Mouse (Mus musculus) MEL (cell line): Measurements from ENCODE around the gene Aifm1. TPM values are rescaled to one million over a fixed set of nuclear protein-coding genes. Genes with fewer than 3 reads are reported as not detected.

ENCODE experiments used
- DNase-seq: peaks from one replicate; pipeline ENCODE4 v3.0.0; 2011; ENCODE audit warnings: low read depth, low spot score
- H3K27ac ChIP-seq: 2 replicates; pipeline ENCODE4 v1.5.1; 2012; ENCODE audit warnings: low read depth, mild to moderate bottlenecking, control low read depth, low read length, moderate library complexity; ENCODE audit not compliant: control insufficient read depth
- H3K27me3 ChIP-seq, 2 experiments: fragments of 150-350 bp in 1 of 2; sonication (generic) in 1 of 2; 2 replicates each; pipeline ENCODE4 v1.6.1; 2012; ENCODE audit warnings: low read length in 2 of 2, mild to moderate bottlenecking in 2 of 2, improper control_type of control experiment in 1 of 2, moderate library complexity in 1 of 2; ENCODE audit not compliant: insufficient read depth in 2 of 2, control insufficient read depth in 1 of 2
- H3K36me3 ChIP-seq, 2 experiments: 2 replicates each; pipeline ENCODE4 v1.6.1; 2012 to 2014; ENCODE audit warnings: low read length in 2 of 2, improper control_type of control experiment in 1 of 2, inconsistent platforms in 1 of 2, mild to moderate bottlenecking in 1 of 2; ENCODE audit not compliant: insufficient read depth in 2 of 2, control insufficient read depth in 1 of 2
- H3K4me1 ChIP-seq, 2 experiments: fragments of 150-350 bp in 1 of 2; sonication (generic) in 1 of 2; 2 replicates each; pipeline ENCODE4 v1.6.1; 2012; ENCODE audit warnings: low read length in 2 of 2, improper control_type of control experiment in 1 of 2, mild to moderate bottlenecking in 1 of 2; ENCODE audit not compliant: insufficient read depth in 2 of 2, control insufficient read depth in 1 of 2
- H3K4me3 ChIP-seq, 2 experiments: fragments of 150-350 bp in 1 of 2; sonication (generic) in 1 of 2; 2 replicates each; pipeline ENCODE4 v1.5.1; 2012; ENCODE audit warnings: low read depth in 2 of 2, low read length in 2 of 2, mild to moderate bottlenecking in 2 of 2, moderate library complexity in 2 of 2, control low read depth in 1 of 2, improper control_type of control experiment in 1 of 2; ENCODE audit not compliant: control insufficient read depth in 1 of 2, insufficient read depth in 1 of 2
- H3K79me2 ChIP-seq: 2 replicates; pipeline ENCODE4 v1.6.1; 2012; ENCODE audit warnings: mild to moderate bottlenecking, low read length, moderate library complexity; ENCODE audit not compliant: control insufficient read depth, poor library complexity, insufficient read depth
- H3K9ac ChIP-seq: 2 replicates; pipeline ENCODE4 v1.6.1; 2012; ENCODE audit warnings: low read depth, mild to moderate bottlenecking, control low read depth, low read length, moderate library complexity; ENCODE audit not compliant: control insufficient read depth, poor library complexity, severe bottlenecking
- H3K9me3 ChIP-seq: fragments of 150-350 bp; sonication (generic); replicated peaks from 2 replicates; pipeline ENCODE4 v1.6.1; 2012; ENCODE audit warnings: mild to moderate bottlenecking, low read length, improper control_type of control experiment, moderate library complexity; ENCODE audit not compliant: insufficient read depth
- BHLHE40 ChIP-seq: IDR thresholded peaks from 2 replicates; pipeline ENCODE4 v1.6.1; 2012; ENCODE audit warnings: low read depth, mild to moderate bottlenecking, inconsistent platforms, low read length, improper control_type of control experiment, borderline replicate concordance
- CHD1 ChIP-seq: IDR thresholded peaks from 2 replicates; pipeline ENCODE4 v1.6.1; 2012; ENCODE audit warnings: low read depth, mild to moderate bottlenecking, inconsistent platforms, low read length, improper control_type of control experiment
- CHD2 ChIP-seq: IDR thresholded peaks from 2 replicates; pipeline ENCODE4 v1.6.1; 2011; ENCODE audit warnings: low read length, improper control_type of control experiment
- CTCF ChIP-seq, 3 experiments: IDR thresholded peaks in 2 of 3; conservative IDR thresholded peaks in 1 of 3; 2 replicates each; pipeline ENCODE4 v1.5.1; 2011 to 2012; ENCODE audit warnings: low read length in 3 of 3, low read depth in 2 of 3, mild to moderate bottlenecking in 2 of 3, improper control_type of control experiment in 1 of 3, inconsistent platforms in 1 of 3, mixed read lengths in 1 of 3, moderate library complexity in 1 of 3; ENCODE audit not compliant: control insufficient read depth in 1 of 3, insufficient read depth in 1 of 3, poor library complexity in 1 of 3, severe bottlenecking in 1 of 3
- E2F4 ChIP-seq: IDR thresholded peaks from 2 replicates; pipeline ENCODE4 v1.6.1; 2011; ENCODE audit warnings: low read depth, low read length, improper control_type of control experiment, borderline replicate concordance
- ELF1 ChIP-seq: IDR thresholded peaks from 2 replicates; pipeline ENCODE4 v1.6.1; 2014; ENCODE audit warnings: low read depth, mild to moderate bottlenecking, inconsistent platforms, low read length, improper control_type of control experiment, moderate library complexity
- EP300 ChIP-seq, 2 experiments: IDR thresholded peaks; 2 replicates each; pipeline ENCODE4 v1.6.1; 2011; ENCODE audit warnings: improper control_type of control experiment in 2 of 2, low read length in 2 of 2, low read depth in 1 of 2, mild to moderate bottlenecking in 1 of 2
- ETS1 ChIP-seq: IDR thresholded peaks from 2 replicates; pipeline ENCODE4 v1.6.1; 2012; ENCODE audit warnings: low read depth, mild to moderate bottlenecking, inconsistent platforms, low read length, improper control_type of control experiment, moderate library complexity
- GABPA ChIP-seq: IDR thresholded peaks from 2 replicates; pipeline ENCODE4 v1.6.1; 2012; ENCODE audit warnings: low read depth, mild to moderate bottlenecking, inconsistent platforms, low read length, improper control_type of control experiment, moderate library complexity
- GATA1 ChIP-seq: IDR thresholded peaks from 2 replicates; pipeline ENCODE4 v1.6.1; 2011; ENCODE audit warnings: low read depth, low read length, improper control_type of control experiment
- HCFC1 ChIP-seq: IDR thresholded peaks from 2 replicates; pipeline ENCODE4 v1.6.1; 2012; ENCODE audit warnings: low read depth, mild to moderate bottlenecking, inconsistent platforms, low read length, improper control_type of control experiment, moderate library complexity
- JUND ChIP-seq: IDR thresholded peaks from 2 replicates; pipeline ENCODE4 v1.6.1; 2011; ENCODE audit warnings: low read depth, mild to moderate bottlenecking, improper control_type of control experiment, low read length
- KAT2A ChIP-seq: conservative IDR thresholded peaks from 2 replicates; pipeline ENCODE4 v1.6.1; 2012; ENCODE audit warnings: low read depth, low read length, improper control_type of control experiment, inconsistent platforms
- MAFK ChIP-seq: IDR thresholded peaks from 2 replicates; pipeline ENCODE4 v1.6.1; 2011; ENCODE audit warnings: low read depth, mild to moderate bottlenecking, low read length, improper control_type of control experiment, borderline replicate concordance
- MAX ChIP-seq: IDR thresholded peaks from 2 replicates; pipeline ENCODE4 v1.6.1; 2011; ENCODE audit warnings: low read length, improper control_type of control experiment
- MAZ ChIP-seq: IDR thresholded peaks from 2 replicates; pipeline ENCODE4 v1.6.1; 2012; ENCODE audit warnings: low read depth, mild to moderate bottlenecking, inconsistent platforms, low read length, improper control_type of control experiment
- MEF2A ChIP-seq: IDR thresholded peaks from 2 replicates; pipeline ENCODE4 v1.6.1; 2014; ENCODE audit warnings: low read depth, mild to moderate bottlenecking, inconsistent platforms, low read length, improper control_type of control experiment; ENCODE audit not compliant: poor library complexity, insufficient replicate concordance, severe bottlenecking; ENCODE audit errors: extremely low read depth
- MXI1 ChIP-seq: IDR thresholded peaks from 2 replicates; pipeline ENCODE4 v1.6.1; 2011; ENCODE audit warnings: mild to moderate bottlenecking, low read depth, low read length, improper control_type of control experiment
- MYB ChIP-seq: IDR thresholded peaks from 2 replicates; pipeline ENCODE4 v1.6.1; 2011; ENCODE audit warnings: mild to moderate bottlenecking, low read depth, low read length, improper control_type of control experiment
- NELFE ChIP-seq: IDR thresholded peaks from 2 replicates; pipeline ENCODE4 v1.6.1; 2011; ENCODE audit warnings: low read depth, low read length, improper control_type of control experiment
- NRF1 ChIP-seq: IDR thresholded peaks from 2 replicates; pipeline ENCODE4 v1.6.1; 2014; ENCODE audit warnings: low read depth, mild to moderate bottlenecking, inconsistent platforms, low read length, improper control_type of control experiment, moderate library complexity; ENCODE audit not compliant: poor library complexity, insufficient read depth, severe bottlenecking
- POLR2A ChIP-seq, 2 experiments: IDR thresholded peaks; 2 replicates each; pipeline ENCODE4 v1.6.1; 2011 to 2012; ENCODE audit warnings: low read length in 2 of 2, mild to moderate bottlenecking in 2 of 2, control low read depth in 1 of 2, improper control_type of control experiment in 1 of 2, low read depth in 1 of 2, moderate library complexity in 1 of 2; ENCODE audit not compliant: control insufficient read depth in 1 of 2, insufficient read depth in 1 of 2, poor library complexity in 1 of 2
- POLR2AphosphoS2 ChIP-seq: IDR thresholded peaks from 2 replicates; pipeline ENCODE4 v1.6.1; 2011; ENCODE audit warnings: low read length, improper control_type of control experiment
- POLR2AphosphoS5 ChIP-seq: IDR thresholded peaks from 2 replicates; pipeline ENCODE4 v1.6.1; 2012; ENCODE audit warnings: low read depth, borderline replicate concordance, mild to moderate bottlenecking, inconsistent platforms, low read length, moderate library complexity, mixed read lengths
- RAD21 ChIP-seq: IDR thresholded peaks from 2 replicates; pipeline ENCODE4 v1.6.1; 2011; ENCODE audit warnings: mild to moderate bottlenecking, low read depth, low read length, improper control_type of control experiment
- RCOR1 ChIP-seq: IDR thresholded peaks from 2 replicates; pipeline ENCODE4 v1.6.1; 2012; ENCODE audit warnings: low read depth, mild to moderate bottlenecking, inconsistent platforms, low read length, improper control_type of control experiment
- SIN3A ChIP-seq: IDR thresholded peaks from 2 replicates; pipeline ENCODE4 v1.6.1; 2012; ENCODE audit warnings: low read length, improper control_type of control experiment, inconsistent platforms
- SMC3 ChIP-seq: IDR thresholded peaks from 2 replicates; pipeline ENCODE4 v1.6.1; 2011; ENCODE audit warnings: low read depth, low read length, improper control_type of control experiment
- TAL1 ChIP-seq: IDR thresholded peaks from 2 replicates; pipeline ENCODE4 v1.6.1; 2012; ENCODE audit warnings: mild to moderate bottlenecking, inconsistent platforms, low read length, moderate library complexity, mixed read lengths
- TBP ChIP-seq: IDR thresholded peaks from 2 replicates; pipeline ENCODE4 v1.8.0; 2011; ENCODE audit warnings: low read depth, low read length, improper control_type of control experiment
- TCF12 ChIP-seq: IDR thresholded peaks from 2 replicates; pipeline ENCODE4 v1.6.1; 2014; ENCODE audit warnings: low read depth, mild to moderate bottlenecking, inconsistent platforms, low read length, improper control_type of control experiment, moderate library complexity
- UBTF ChIP-seq: IDR thresholded peaks from 2 replicates; pipeline ENCODE4 v1.6.1; 2012; ENCODE audit warnings: low read depth, mild to moderate bottlenecking, inconsistent platforms, low read length, improper control_type of control experiment, moderate library complexity, borderline replicate concordance; ENCODE audit not compliant: insufficient read depth
- USF1 ChIP-seq: IDR thresholded peaks from 2 replicates; pipeline ENCODE4 v1.6.1; 2014; ENCODE audit warnings: low read depth, mild to moderate bottlenecking, inconsistent platforms, low read length, improper control_type of control experiment, moderate library complexity
- USF2 ChIP-seq, 2 experiments: IDR thresholded peaks; 2 replicates each; pipeline ENCODE4 v1.6.1; 2011 to 2012; ENCODE audit warnings: improper control_type of control experiment in 2 of 2, low read length in 2 of 2, borderline replicate concordance in 1 of 2, inconsistent platforms in 1 of 2, low read depth in 1 of 2, mild to moderate bottlenecking in 1 of 2; ENCODE audit not compliant: insufficient read depth in 1 of 2
- ZC3H11A ChIP-seq: IDR thresholded peaks from 2 replicates; pipeline ENCODE4 v1.6.1; 2012; ENCODE audit warnings: low read depth, mild to moderate bottlenecking, inconsistent platforms, low read length, improper control_type of control experiment
- ZMIZ1 ChIP-seq: IDR thresholded peaks from 2 replicates; pipeline ENCODE4 v1.6.1; 2012; ENCODE audit warnings: low read depth, mild to moderate bottlenecking, inconsistent platforms, low read length, improper control_type of control experiment, moderate library complexity
- ZNF384 ChIP-seq: IDR thresholded peaks from 2 replicates; pipeline ENCODE4 v1.6.1; 2012; ENCODE audit warnings: low read depth, mild to moderate bottlenecking, inconsistent platforms, low read length, improper control_type of control experiment
- polyA plus RNA-seq, 2 experiments: library from polyadenylated mRNA; stranded (reverse) in 1 of 2; unstranded in 1 of 2; fragments of >175 nt in 1 of 2; fragments of >200 nt in 1 of 2; gene quantifications; 2 replicates each; pipeline versions ENCODE4 v1.2.1 to v1.2.4; 2012; ENCODE audit warnings: low replicate concordance in 2 of 2, low read depth in 1 of 2; ENCODE audit not compliant: insufficient read length in 2 of 2, insufficient read depth in 1 of 2, missing spikeins in 1 of 2
- total RNA-seq: library from RNA; depleted of rRNA; stranded (reverse); fragments of 300-350 nt; gene quantifications from 2 replicates; pipeline ENCODE4 v1.2.3, GENCODE M21; 2012

The Aifm1 gene
- total and polyA plus RNA-seq, 3 experiments: 69.1 to 99.1 TPM; not detected in 1

- Histone ChIP-seq H3K36me3 (peaks cover 0 to 22% of the 10 kb centered on the region in 2 experiments; a peak in 2 of 4 replicates), H3K27me3 (no peaks in the 10 kb centered on the region), H3K4me1 (peaks cover 1 to 21% of the 10 kb centered on the region in 2 experiments; a peak in 2 of 4 replicates), H3K4me3 (peak within 1 kb of the TSS; percentile 70 to 87), H3K9me3 (no peaks in the 10 kb centered on the region), H3K27ac (no peak within 1 kb of the TSS), H3K9ac (peak within 1 kb of the TSS; percentile 81), H3K79me2 (no peaks in the 10 kb centered on the region; the same call in 1 of the 2 replicates)
- TF ChIP-seq TAL1: no peak
- TF ChIP-seq ZMIZ1: no peak
- no peak for TF ChIP-seq MAX
- no peak for TF ChIP-seq SIN3A
- TF ChIP-seq TBP: no peak
- TF ChIP-seq EP300 (IDR thresholded peaks at IDR 0.05; ENCODE audit: low read depth in 1 of 2, low read length in 2 of 2): no peak
- no peak for TF ChIP-seq CHD1
- TF ChIP-seq POLR2AphosphoS2: no peak
- TF ChIP-seq TCF12: no peak
- TF ChIP-seq POLR2A (IDR thresholded peaks at IDR 0.05; ENCODE audit: control insufficient read depth in 1 of 2, insufficient read depth in 1 of 2, low read depth in 1 of 2, low read length in 2 of 2, poor library complexity in 1 of 2): peak in 1 of 2 experiments; percentile 27; a peak in 1 of 4 replicates
- TF ChIP-seq KAT2A: no peak
- no peak for TF ChIP-seq E2F4
- TF ChIP-seq ETS1: no peak
- TF ChIP-seq MYB: no peak
- TF ChIP-seq CHD2: no peak
- TF ChIP-seq GABPA: no peak
- peak; percentile 74 to 89 (median 77) for TF ChIP-seq CTCF (IDR thresholded peaks at IDR 0.05 in 2 of 3, conservative IDR thresholded peaks at IDR 0.05 in 1 of 3; ENCODE audit: control insufficient read depth in 1 of 3, insufficient read depth in 1 of 3, low read depth in 2 of 3, low read length in 3 of 3, poor library complexity in 1 of 3, severe bottlenecking in 1 of 3)
- no peak for TF ChIP-seq GATA1
- TF ChIP-seq UBTF: no peak
- no peak for TF ChIP-seq RCOR1
- no peak for TF ChIP-seq ZNF384
- no peak for TF ChIP-seq HCFC1
- TF ChIP-seq POLR2AphosphoS5: no peak
- no peak for TF ChIP-seq BHLHE40
- peak; percentile 33 for TF ChIP-seq RAD21
- no peak for TF ChIP-seq ZC3H11A
- no peak for TF ChIP-seq MEF2A
- no peak for TF ChIP-seq MXI1
- no peak for TF ChIP-seq ELF1
- TF ChIP-seq JUND: no peak
- TF ChIP-seq USF1: no peak
- no peak for TF ChIP-seq NELFE
- TF ChIP-seq MAZ: no peak
- no peak for TF ChIP-seq USF2 (IDR thresholded peaks at IDR 0.05; ENCODE audit: borderline replicate concordance in 1 of 2, insufficient read depth in 1 of 2, low read depth in 1 of 2, low read length in 2 of 2)
- no peak for TF ChIP-seq MAFK
- TF ChIP-seq SMC3: peak; percentile 49
- peak; percentile 42 for TF ChIP-seq NRF1
- DNase-seq: peak; percentile 70
Measured at GRCm38 (mm10) chrX:48462754-48463507, 50.4 kb downstream of the Aifm1 start, which contains the start of gene Elf4. Gene Elf4, minus strand, starts transcription at chrX:48463132.
